Mouse (Mus musculus) kidney, postnatal 0 days (tissue): Measurements from ENCODE around the gene Gba. TPM values are rescaled to one million over a fixed set of nuclear protein-coding genes. Genes with fewer than 3 reads are reported as not detected.

Experiments
- ATAC-seq: fragments of 200-750 bp; cut with Nextera tagmentation; replicated peaks from 2 replicates; pipeline ENCODE4 v1.8.0; 2017; ENCODE audit warnings: low read depth, moderate number of reproducible peaks, moderate TSS enrichment, moderate library complexity; ENCODE audit not compliant: low FRiP score
- DNase-seq: peaks from one replicate; pipeline ENCODE4 v3.0.0-alpha.2; 2016; ENCODE audit warnings: low spot score
- H3K27ac ChIP-seq: fragments of 300-500 bp; sonication (generic); 2 replicates; pipeline ENCODE4 v1.5.1; 2014; ENCODE audit warnings: mild to moderate bottlenecking
- H3K27me3 ChIP-seq: fragments of 300-500 bp; sonication (generic); 2 replicates; pipeline ENCODE4 v1.6.1; 2014; ENCODE audit warnings: low read length, mixed read lengths; ENCODE audit not compliant: insufficient read depth
- H3K36me3 ChIP-seq: fragments of 300-500 bp; sonication (generic); 2 replicates; pipeline ENCODE4 v1.6.1; 2014; ENCODE audit warnings: low read length, mixed read lengths; ENCODE audit not compliant: insufficient read depth
- H3K4me1 ChIP-seq: fragments of 300-500 bp; sonication (generic); replicated peaks from 2 replicates; pipeline ENCODE4 v1.6.1; 2014; ENCODE audit warnings: antibody characterized with exemption, low read length, mixed read lengths; ENCODE audit not compliant: insufficient read depth
- H3K4me2 ChIP-seq: fragments of 300-500 bp; sonication (generic); 2 replicates; pipeline ENCODE4 v1.6.1; 2014; ENCODE audit warnings: mild to moderate bottlenecking, low read length, moderate library complexity, mixed read lengths
- H3K4me3 ChIP-seq: fragments of 300-500 bp; sonication (generic); replicated peaks from 2 replicates; pipeline ENCODE4 v1.5.1; 2014; ENCODE audit warnings: low read depth, low read length
- H3K9ac ChIP-seq: fragments of 300-500 bp; sonication (generic); 2 replicates; pipeline ENCODE4 v1.6.1; 2014; ENCODE audit warnings: low read depth, low read length
- H3K9me3 ChIP-seq: fragments of 300-500 bp; sonication (generic); replicated peaks from 2 replicates; pipeline ENCODE4 v1.6.1; 2016; ENCODE audit warnings: low read length, inconsistent platforms, mixed read lengths
- CTCF ChIP-seq: IDR thresholded peaks from 2 replicates; pipeline ENCODE4 v1.5.1; 2016; ENCODE audit warnings: antibody characterized with exemption, low read depth, mild to moderate bottlenecking, moderate library complexity
- WGBS: fragments of 180-500 bp; shearing (Covaris S2); extraction: QIAGEN DNeasy Blood & Tissue Kit; methylation state at CpG from one replicate; pipeline ENCODE4 v1.1.7; 2014; 5-methylcytosine and 5-hydroxymethylcytosine counted together
- polyA plus RNA-seq: library from polyadenylated mRNA; unstranded; fragments of >200 nt; fragmentation: Nextera tagmentation; extraction: Ambion mirVana; gene quantifications from 2 replicates; pipeline ENCODE4 v1.2.1, GENCODE M21; 2015

Gba gene
- polyA plus RNA-seq, 1 experiment from 2014 or later, result 53.6 TPM

DNA sequence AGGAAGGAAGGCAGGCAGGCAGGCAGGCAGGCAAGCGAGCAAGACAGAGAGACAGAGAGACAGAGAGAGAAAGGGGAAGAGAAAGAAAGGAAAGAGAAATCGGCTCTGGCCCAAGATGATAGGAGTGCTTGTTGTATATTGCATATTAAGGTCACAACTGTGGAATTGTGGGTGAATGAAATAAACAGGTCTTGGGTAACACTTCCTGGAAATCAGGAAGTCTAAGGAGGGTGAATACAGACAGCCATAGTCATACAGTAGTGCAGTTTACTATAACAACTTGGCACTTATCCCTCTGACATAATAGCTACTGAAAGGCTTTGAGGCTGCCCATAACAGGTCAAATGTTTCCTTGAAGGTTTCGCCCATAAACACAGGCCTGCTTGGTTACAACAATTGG lies 2.9 kb upstream of the Gba start:
- no peaks in the 10 kb centered on the region for H3K9me3 ChIP-seq
- 74% methylated on average over 3 of the region's 3 CpGs for WGBS
- H3K4me3 ChIP-seq, result no peak overlapping the region
- no peaks in the 10 kb centered on the region for H3K27me3 ChIP-seq
- DNase-seq (no peak), ATAC-seq (no peak)
- H3K27ac ChIP-seq, result no peak overlapping the region
- H3K4me2 ChIP-seq, result no peak overlapping the region
- no peak for TF ChIP-seq CTCF
- peaks cover 12% of the 10 kb centered on the region for H3K4me1 ChIP-seq
- no peak overlapping the region for H3K9ac ChIP-seq
- no peaks in the 10 kb centered on the region for H3K36me3 ChIP-seq

DNA sequence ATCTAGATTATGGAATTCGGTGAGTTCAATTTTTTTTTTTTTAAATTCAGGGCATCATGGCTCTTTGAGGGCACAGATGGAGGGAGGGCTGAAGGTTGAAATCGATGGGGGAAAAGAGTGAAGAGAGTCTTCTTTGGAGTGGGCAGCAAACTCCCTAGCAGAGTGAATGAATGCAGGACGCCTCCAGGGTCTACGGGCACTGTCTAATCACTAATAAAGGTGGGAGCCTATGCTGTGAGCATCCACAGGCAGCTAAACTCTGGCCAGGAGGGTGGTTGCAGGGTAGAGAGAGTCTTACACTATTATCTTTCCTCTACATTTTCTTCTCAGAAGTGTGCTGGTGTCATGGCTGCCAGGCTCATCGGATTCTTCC lies 400 bp downstream of the Gba start:
- no peaks in the 10 kb centered on the region for H3K27me3 ChIP-seq
- H3K36me3 ChIP-seq, result peaks cover 25% of the 10 kb centered on the region
- H3K4me2 ChIP-seq, result peak overlapping the region; percentile 70
- H3K9ac ChIP-seq, result peak overlapping the region; percentile 52
- no peak for TF ChIP-seq CTCF
- H3K4me3 ChIP-seq, result peak overlapping the region; percentile 45
- H3K27ac ChIP-seq, result no peak overlapping the region
- WGBS, result 42% methylated on average over 5 of the region's 5 CpGs
- H3K9me3 ChIP-seq, result no peaks in the 10 kb centered on the region
- no peak for DNase-seq
- H3K4me1 ChIP-seq, result 0 out of 2 replicates have a peak, but pooled peaks cover 4% of the 10 kb centered on the region
- ATAC-seq, result no peak; the same call in 1 of the 2 replicates

DNA sequence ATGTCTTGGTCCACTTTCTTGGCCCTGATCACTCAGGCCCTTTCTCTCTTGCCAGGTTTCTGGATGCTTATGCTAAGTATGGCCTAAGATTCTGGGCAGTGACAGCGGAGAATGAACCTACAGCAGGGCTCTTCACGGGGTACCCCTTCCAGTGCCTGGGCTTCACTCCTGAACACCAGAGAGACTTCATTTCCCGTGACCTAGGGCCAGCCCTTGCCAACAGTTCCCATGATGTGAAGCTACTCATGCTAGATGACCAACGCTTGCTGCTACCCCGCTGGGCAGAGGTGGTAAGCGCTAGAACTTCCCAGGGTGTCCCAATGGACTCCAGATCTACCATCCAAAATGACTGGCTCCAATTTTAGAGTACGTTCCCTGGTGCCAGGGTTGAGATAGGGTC lies 3.4 kb downstream of the Gba start:
- H3K9me3 ChIP-seq, result no peaks in the 10 kb centered on the region
- no peak for ATAC-seq
- 0 out of 2 replicates have a peak, but pooled peaks cover 4% of the 10 kb centered on the region for H3K4me1 ChIP-seq
- H3K9ac ChIP-seq, result no peak overlapping the region
- H3K36me3 ChIP-seq, result peaks cover 44% of the 10 kb centered on the region
- no peak for TF ChIP-seq CTCF
- H3K27me3 ChIP-seq, result no peaks in the 10 kb centered on the region
- no peak overlapping the region for H3K27ac ChIP-seq
- H3K4me3 ChIP-seq, result no peak overlapping the region
- 89% methylated on average over 7 of the region's 7 CpGs for WGBS
- no peak overlapping the region for H3K4me2 ChIP-seq
- DNase-seq, result no peak

DNA sequence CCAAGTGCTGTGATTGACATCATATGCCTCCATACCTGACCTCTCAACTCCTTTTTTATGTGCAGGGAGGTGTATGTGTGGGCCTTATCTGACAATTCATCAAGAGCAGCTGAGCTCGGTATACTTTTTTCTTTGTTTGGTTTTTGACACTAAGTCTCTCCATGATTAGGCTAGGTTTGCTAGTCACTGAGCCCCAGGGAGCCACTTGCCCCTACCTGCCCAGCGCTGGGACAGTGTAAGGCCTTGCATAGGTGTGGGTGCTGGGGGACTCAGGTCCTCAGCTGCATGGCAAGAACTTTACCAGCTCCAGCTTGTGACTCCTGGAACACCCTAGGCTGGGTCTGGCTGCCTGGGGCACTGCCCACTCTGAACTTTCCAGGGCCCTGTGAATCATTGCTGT lies 4.0 kb downstream of the Gba start:
- Histone ChIP-seq H3K4me2 (no peak overlapping the region), H3K9ac (no peak overlapping the region), H3K36me3 (peaks cover 44% of the 10 kb centered on the region), H3K27ac (no peak overlapping the region), H3K4me3 (no peak overlapping the region), H3K4me1 (0 out of 2 replicates have a peak, but pooled peaks cover 4% of the 10 kb centered on the region), H3K27me3 (no peaks in the 10 kb centered on the region), H3K9me3 (no peaks in the 10 kb centered on the region)
- 79% methylated on average over 2 of the region's 2 CpGs for WGBS
- no peak for ATAC-seq
- DNase-seq, result no peak
- TF ChIP-seq CTCF, result no peak

DNA sequence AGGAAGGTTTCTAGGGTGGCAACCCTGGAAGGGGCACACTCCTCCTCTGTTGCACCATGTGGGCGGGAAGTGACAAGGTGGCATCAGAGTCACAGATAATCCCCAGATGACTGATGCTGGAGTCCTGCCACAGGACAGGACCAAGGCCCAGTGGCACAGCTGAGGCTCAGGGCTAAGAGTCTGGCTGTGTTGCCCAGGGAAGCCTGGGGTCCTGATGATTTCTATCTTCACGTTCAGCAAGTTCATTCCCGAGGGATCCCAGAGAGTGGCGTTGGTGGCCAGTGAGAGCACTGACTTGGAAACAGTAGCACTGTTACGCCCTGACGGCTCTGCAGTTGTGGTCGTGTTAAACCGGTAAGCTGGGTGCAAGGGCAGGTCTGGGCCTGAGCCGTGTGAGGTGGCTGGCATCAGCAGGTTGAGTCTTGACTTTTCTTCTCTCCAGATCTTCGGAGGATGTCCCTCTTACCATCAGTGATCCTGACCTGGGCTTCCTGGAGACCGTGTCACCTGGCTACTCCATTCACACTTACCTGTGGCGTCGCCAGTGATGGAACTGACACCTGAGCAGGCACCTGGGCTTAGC lies 5.4 kb downstream of the Gba start:
- peaks cover 10% of the 10 kb centered on the region; the same call in 1 of the 2 replicates for H3K4me1 ChIP-seq
- no peak for DNase-seq
- H3K9ac ChIP-seq, result no peak overlapping the region
- H3K9me3 ChIP-seq, result no peaks in the 10 kb centered on the region
- no peak overlapping the region for H3K27ac ChIP-seq
- no peak for ATAC-seq
- H3K27me3 ChIP-seq, result no peaks in the 10 kb centered on the region
- no peak overlapping the region for H3K4me3 ChIP-seq
- TF ChIP-seq CTCF, result no peak
- WGBS, result 86% methylated on average over 13 of the region's 13 CpGs
- H3K4me2 ChIP-seq, result no peak overlapping the region
- H3K36me3 ChIP-seq, result peaks cover 44% of the 10 kb centered on the region

DNA sequence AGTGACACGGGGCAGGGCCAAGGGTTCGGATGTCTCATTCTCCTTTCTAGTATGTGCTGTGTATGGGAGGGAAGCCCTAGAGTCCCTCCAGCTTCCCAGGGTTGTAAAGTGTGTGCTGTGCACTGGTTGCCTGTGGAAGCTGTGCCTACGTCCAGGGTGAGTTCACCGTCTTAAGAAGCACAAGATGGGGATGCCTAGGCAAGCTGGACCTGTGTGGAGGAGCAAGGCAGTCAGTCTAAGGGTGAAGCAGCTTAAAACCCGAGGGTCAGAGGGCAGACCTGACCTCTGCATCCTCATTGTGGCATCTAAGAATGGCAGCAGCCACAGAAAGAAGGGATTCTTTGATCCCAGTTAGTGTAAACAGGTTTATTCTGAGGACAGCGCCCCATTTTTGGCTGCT lies 6.0 kb downstream of the Gba start:
- WGBS, result 86% methylated on average over 6 of the region's 6 CpGs
- TF ChIP-seq CTCF, result no peak
- no peak for ATAC-seq
- H3K9ac ChIP-seq, result no peak overlapping the region
- no peak overlapping the region for H3K4me3 ChIP-seq
- H3K27me3 ChIP-seq, result no peaks in the 10 kb centered on the region
- H3K4me1 ChIP-seq, result peaks cover 9% of the 10 kb centered on the region; the same call in 1 of the 2 replicates
- DNase-seq, result no peak
- H3K4me2 ChIP-seq, result no peak overlapping the region
- H3K27ac ChIP-seq, result no peak overlapping the region
- no peaks in the 10 kb centered on the region for H3K9me3 ChIP-seq
- peaks cover 44% of the 10 kb centered on the region for H3K36me3 ChIP-seq

DNA sequence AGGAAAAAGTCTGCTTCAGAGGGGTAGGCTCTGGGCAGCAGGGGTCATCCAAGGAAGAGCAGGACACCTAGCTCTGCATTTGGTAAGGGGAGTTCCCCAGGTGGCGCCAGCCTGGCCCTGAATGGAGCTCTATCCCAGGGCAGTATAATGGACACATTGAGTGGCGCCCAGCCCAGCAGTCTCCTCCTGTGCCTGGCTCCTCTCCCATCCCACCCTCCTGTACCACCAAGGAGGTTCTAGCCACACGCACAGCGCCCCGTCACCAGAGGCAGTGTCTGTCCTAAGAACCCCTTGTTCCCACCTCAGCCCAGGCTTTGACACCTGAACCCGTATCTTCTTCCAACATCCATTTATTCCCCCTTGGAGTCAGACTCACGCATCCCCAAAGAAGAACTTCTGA lies 7.0 kb downstream of the Gba start:
- no peak for ATAC-seq
- H3K4me3 ChIP-seq, result no peak overlapping the region
- no peaks in the 10 kb centered on the region for H3K9me3 ChIP-seq
- WGBS, result 95% methylated on average over 7 of the region's 7 CpGs
- H3K9ac ChIP-seq, result no peak overlapping the region
- no peaks in the 10 kb centered on the region for H3K27me3 ChIP-seq
- no peak overlapping the region for H3K4me2 ChIP-seq
- no peak for DNase-seq
- peaks cover 9% of the 10 kb centered on the region; the same call in 1 of the 2 replicates for H3K4me1 ChIP-seq
- peaks cover 44% of the 10 kb centered on the region for H3K36me3 ChIP-seq
- H3K27ac ChIP-seq, result 0 out of 2 replicates have a peak overlapping the region, but pooled peaks have one; percentile 42
- no peak for TF ChIP-seq CTCF
